Mouse (Mus musculus) heart, postnatal 14 days (tissue): Measurements from ENCODE around the gene Gm37419. TPM values are rescaled to one million over a fixed set of nuclear protein-coding genes. Genes with fewer than 3 reads are reported as not detected.

ENCODE experiments used
- DNase-seq, 2 experiments: peaks; one replicate each; pipeline ENCODE4 v3.0.0; 2021 to 2022
- intact Hi-C: fragments of 180-260 bp; cut with DNase I; formaldehyde crosslinking; loops from one replicate; pipeline ENCODE4 v1.15.1; 2025
- total RNA-seq, 2 experiments: library from RNA; stranded (reverse); gene quantifications; 2 replicates each; pipeline ENCODE4 v1.2.3; 2021

The Gm37419 gene
- total RNA-seq, 2 experiments from 2014 or later = not detected

- DNase-seq = no peak
- intact Hi-C loops = loop anchor here (5.0 kb wide), 2 partner anchors 190 to 355 kb away; no protein-coding TSS in a partner anchor
Observed at GRCm38 (mm10) chr16:23991846-23992580, 3.7 kb downstream of the Gm37419 start.

GRCm38 (mm10) chr16:23993351-23994321 lies 5.4 kb downstream of the Gm37419 start:
- DNase-seq = no peak
- intact Hi-C loops = loop anchor here (5.0 kb wide), 2 partner anchors 189 to 354 kb away; no protein-coding TSS in a partner anchor

- no peak for DNase-seq
- intact Hi-C loops = no loop called here
Observed at GRCm38 (mm10) chr16:23996342-23996741, 8.1 kb downstream of the Gm37419 start.

GRCm38 (mm10) chr16:23997228-23997627 lies 8.9 kb downstream of the Gm37419 start:
- intact Hi-C loops = no loop called here

GRCm38 (mm10) chr16:23997912-23998311 lies 9.6 kb downstream of the Gm37419 start:
- DNase-seq = no peak
- intact Hi-C loops = no loop called here

More at GRCm38 (mm10) chr16:23997228-23997627, 8.9 kb downstream of the Gm37419 start:
- DNase-seq = no peak

- no peak for DNase-seq
- intact Hi-C loops = no loop called here
Observed at GRCm38 (mm10) chr16:24005928-24006327, 17.6 kb downstream of the Gm37419 start.

GRCm38 (mm10) chr16:24009891-24010290 lies 21.6 kb downstream of the Gm37419 start:
- intact Hi-C loops = no loop called here
- no peak for DNase-seq

GRCm38 (mm10) chr16:24011306-24011705 lies 23.0 kb downstream of the Gm37419 start:
- no peak for DNase-seq
- intact Hi-C loops = no loop called here

- intact Hi-C loops = no loop called here
- DNase-seq = no peak
Observed at GRCm38 (mm10) chr16:24012066-24012465, 23.8 kb downstream of the Gm37419 start.

GRCm38 (mm10) chr16:24014378-24014777 lies 26.1 kb downstream of the Gm37419 start:
- intact Hi-C loops = no loop called here
- DNase-seq = no peak

GRCm38 (mm10) chr16:24016273-24016672 lies 28.0 kb downstream of the Gm37419 start:
- no peak for DNase-seq
- intact Hi-C loops = no loop called here

GRCm38 (mm10) chr16:24016742-24017141 lies 28.5 kb downstream of the Gm37419 start:
- no peak for DNase-seq
- intact Hi-C loops = no loop called here

GRCm38 (mm10) chr16:24021722-24022121 lies 33.4 kb downstream of the Gm37419 start:
- intact Hi-C loops = no loop called here
- no peak for DNase-seq

GRCm38 (mm10) chr16:24022605-24023004 lies 34.3 kb downstream of the Gm37419 start:
- intact Hi-C loops = no loop called here
- no peak for DNase-seq

GRCm38 (mm10) chr16:24025442-24025841 lies 37.2 kb downstream of the Gm37419 start:
- intact Hi-C loops = no loop called here
- no peak for DNase-seq

GRCm38 (mm10) chr16:24029965-24030672 lies 41.8 kb downstream of the Gm37419 start:
- intact Hi-C loops = no loop called here

GRCm38 (mm10) chr16:24033259-24033658 lies 45.0 kb downstream of the Gm37419 start:
- no peak for DNase-seq
- intact Hi-C loops = no loop called here

More at GRCm38 (mm10) chr16:24029965-24030672, 41.8 kb downstream of the Gm37419 start:
- no peak for DNase-seq

- no peak for DNase-seq
- intact Hi-C loops = no loop called here
Observed at GRCm38 (mm10) chr16:24034450-24034849, 46.2 kb downstream of the Gm37419 start.

- intact Hi-C loops = no loop called here
Observed at GRCm38 (mm10) chr16:24035767-24036166, 47.5 kb downstream of the Gm37419 start.

GRCm38 (mm10) chr16:24036398-24036797 lies 48.1 kb downstream of the Gm37419 start:
- intact Hi-C loops = no loop called here
- DNase-seq = no peak

More at GRCm38 (mm10) chr16:24035767-24036166, 47.5 kb downstream of the Gm37419 start:
- no peak for DNase-seq
